Mouse (Mus musculus) liver, adult 2 months (tissue): ENCODE data around the gene Kcnj1.

Experiments
- CTCF ChIP-seq: fragments of 200-500 bp; IDR thresholded peaks from 2 replicates; pipeline ENCODE4 v1.5.1; 2011; ENCODE audit warnings: low read depth, low read length, control low read depth
- POLR2A ChIP-seq: fragments of 200-500 bp; IDR thresholded peaks from 2 replicates; pipeline ENCODE4 v1.6.1; 2011; ENCODE audit warnings: low read length, control low read depth; ENCODE audit not compliant: insufficient read depth; ENCODE audit errors: extremely low read depth

DNA sequence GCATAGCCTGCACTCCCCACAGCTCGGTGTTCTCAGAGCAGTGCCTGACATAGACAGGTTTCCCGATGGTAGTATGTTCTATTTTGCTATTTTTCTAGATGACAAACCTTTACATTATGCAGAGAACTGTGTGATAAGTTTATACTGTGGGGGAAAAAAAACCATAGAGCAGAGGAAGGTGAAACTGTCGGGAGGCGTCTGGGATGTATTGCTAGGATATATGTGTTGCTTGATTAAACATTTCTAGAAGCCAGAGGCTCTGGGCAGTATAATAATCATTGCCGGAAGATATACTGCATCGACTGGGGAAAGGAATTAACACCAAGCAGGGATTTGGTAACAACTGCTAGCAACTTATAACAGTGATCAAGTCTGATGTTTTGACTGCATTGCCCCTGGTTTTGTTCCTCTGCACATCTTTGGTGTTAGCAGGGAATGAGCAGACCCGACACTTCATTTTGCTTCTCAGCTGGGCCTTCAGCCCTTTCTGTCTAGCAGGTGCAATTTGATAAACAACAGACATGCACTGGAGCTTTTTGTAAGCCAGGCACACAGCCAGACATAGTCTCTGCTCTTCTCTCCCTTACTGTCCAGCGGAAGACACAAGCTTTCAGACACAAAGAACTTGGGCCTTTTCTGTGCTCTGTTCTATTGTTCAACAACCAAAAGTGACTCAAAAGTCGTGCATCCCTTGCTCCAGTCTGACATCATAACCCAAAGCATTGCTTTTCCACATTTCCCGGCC is 40.7 kb downstream of the Kcnj1 start:
- no peak for TF ChIP-seq CTCF
- TF ChIP-seq POLR2A: no peak
